Mouse (Mus musculus): ENCODE results near the gene Camp. TPM values are rescaled to one million over a fixed set of nuclear protein-coding genes. Genes with fewer than 3 reads are reported as not detected.

Gene Camp
- polyA plus RNA-seq (2014; fragmentation: Illumina TruSeq; extraction: RNeasy Lipid Tissue Mini Kit (QIAGEN cat#74804); ENCODE audit: low read depth, low replicate concordance): not detected

DNA sequence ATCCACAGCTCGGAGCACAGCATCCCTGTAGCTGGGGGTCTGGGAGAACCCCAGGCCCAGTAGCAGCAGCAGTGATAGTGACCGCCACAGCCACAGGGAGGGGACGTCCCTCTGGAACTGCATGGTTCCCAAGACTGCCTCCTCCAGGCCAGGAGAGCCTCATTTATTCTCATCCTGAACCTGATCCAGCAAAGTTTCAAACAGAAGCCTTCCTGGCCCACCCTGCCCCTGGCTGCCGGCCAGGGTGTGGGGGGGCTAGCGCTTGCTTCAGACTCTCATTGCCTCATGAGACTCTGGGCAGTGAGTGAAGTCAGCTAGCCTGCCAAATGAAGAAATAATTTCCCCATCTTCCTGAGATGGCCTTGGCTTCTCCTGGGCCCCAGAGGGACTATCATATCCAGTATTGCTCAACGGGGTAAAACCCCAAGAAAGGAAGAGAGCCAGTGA, at the start of gene Camp:
Gene Camp, minus strand, starts transcription at position 306 of the 447 bp plus-strand sequence.

DNA sequence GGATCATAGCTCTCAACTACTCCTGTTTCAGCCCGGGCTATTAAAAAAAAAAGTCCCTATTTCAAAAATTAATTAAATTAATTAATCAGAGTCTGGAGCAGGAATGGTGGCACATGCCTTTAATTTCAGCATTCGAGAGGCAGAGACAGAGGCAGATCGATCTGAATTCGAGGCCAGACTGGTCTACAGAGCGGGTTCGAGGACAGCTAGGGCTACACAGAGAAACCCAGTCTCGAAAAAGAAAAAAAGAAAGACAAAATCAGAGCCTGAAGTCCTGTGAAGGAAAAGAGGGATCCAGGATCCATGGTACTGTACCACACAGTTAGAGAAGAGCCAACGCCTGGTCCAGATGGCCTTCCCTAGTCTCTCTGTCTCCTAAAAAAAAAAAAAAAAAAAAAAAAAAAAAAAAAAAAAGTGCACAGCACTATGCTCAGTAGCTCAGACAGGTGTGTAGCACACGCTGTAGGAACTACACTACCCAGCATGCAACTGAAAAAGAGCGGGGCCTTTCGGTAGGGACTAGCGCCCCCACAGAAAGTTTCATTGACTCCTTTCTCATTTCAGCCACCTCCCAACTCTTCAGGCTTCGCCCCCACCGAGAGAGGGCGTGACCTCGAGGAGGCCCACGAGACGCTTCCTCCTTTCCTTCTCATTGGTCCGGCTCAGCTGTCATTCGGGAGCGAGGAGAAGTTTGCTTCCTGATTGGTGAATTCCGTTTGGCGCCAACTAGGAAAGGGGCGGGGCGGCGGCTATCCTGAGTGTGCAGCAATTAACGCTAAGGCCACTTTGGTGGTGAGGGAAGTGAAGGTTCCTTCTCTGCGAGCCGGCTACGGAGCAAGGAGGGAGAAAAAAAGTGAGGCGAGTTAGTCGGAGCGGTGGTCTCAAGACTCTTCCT, 25.6 kb upstream of the Camp start, which contains the start of gene Cdc25a:
Gene Cdc25a, plus strand, starts transcription at position 783 of the 895 bp plus-strand sequence.

GRCm38 (mm10) chr9:109832391-109833087, 16.9 kb downstream of the Camp start, which contains the start of gene Nme6:
Gene Nme6, plus strand, starts transcription at chr9:109832749.

GRCm38 (mm10) chr9:109811980-109812379, 37.4 kb downstream of the Camp start, which contains the start of gene Spink8:
Gene Spink8, plus strand, starts transcription at chr9:109812280.

Other genes with a start within 250 kb of the Camp start
- not detected for gene Fbxw24, start 223.6 kb downstream of the Camp start, polyA plus RNA-seq (2014; fragmentation: Illumina TruSeq; extraction: RNeasy Lipid Tissue Mini Kit (QIAGEN cat#74804); ENCODE audit: low read depth, low replicate concordance)
- gene Fbxw25, start 185.0 kb downstream of the Camp start, polyA plus RNA-seq (2014; fragmentation: Illumina TruSeq; extraction: RNeasy Lipid Tissue Mini Kit (QIAGEN cat#74804); ENCODE audit: low read depth, low replicate concordance): not detected
- not detected for gene Fbxw18, start 146.9 kb downstream of the Camp start, polyA plus RNA-seq (2014; fragmentation: Illumina TruSeq; extraction: RNeasy Lipid Tissue Mini Kit (QIAGEN cat#74804); ENCODE audit: low read depth, low replicate concordance)
- not detected for gene Fbxw26, start 103.5 kb downstream of the Camp start, polyA plus RNA-seq (2014; fragmentation: Illumina TruSeq; extraction: RNeasy Lipid Tissue Mini Kit (QIAGEN cat#74804); ENCODE audit: low read depth, low replicate concordance)
- not detected for gene Fbxw27, start 58.9 kb downstream of the Camp start, polyA plus RNA-seq (2014; fragmentation: Illumina TruSeq; extraction: RNeasy Lipid Tissue Mini Kit (QIAGEN cat#74804); ENCODE audit: low read depth, low replicate concordance)
- 2.3 TPM for gene Spink8, start 37.3 kb downstream of the Camp start, polyA plus RNA-seq (2014; fragmentation: Illumina TruSeq; extraction: RNeasy Lipid Tissue Mini Kit (QIAGEN cat#74804); ENCODE audit: low read depth, low replicate concordance)
- gene Nme6, start 16.9 kb downstream of the Camp start, polyA plus RNA-seq (2014; fragmentation: Illumina TruSeq; extraction: RNeasy Lipid Tissue Mini Kit (QIAGEN cat#74804); ENCODE audit: low read depth, low replicate concordance): 4.8 TPM
- gene Cdc25a, start 26.0 kb upstream of the Camp start, polyA plus RNA-seq (2014; fragmentation: Illumina TruSeq; extraction: RNeasy Lipid Tissue Mini Kit (QIAGEN cat#74804); ENCODE audit: low read depth, low replicate concordance): 13.1 TPM
- 37.0 TPM for gene Map4, start 81.8 kb upstream of the Camp start, polyA plus RNA-seq (2014; fragmentation: Illumina TruSeq; extraction: RNeasy Lipid Tissue Mini Kit (QIAGEN cat#74804); ENCODE audit: low read depth, low replicate concordance)